Mouse (Mus musculus) adipocyte (in vitro differentiated cells): ENCODE results near the gene Podxl2.
A peak's percentile ranks its signal among the peaks of the same experiment; 100 is the strongest.

Source experiments
- DNase-seq: peaks from one replicate; pipeline ENCODE4 v3.0.0-alpha.2; 2016; ENCODE audit warnings: low spot score

The Podxl2 gene

DNA sequence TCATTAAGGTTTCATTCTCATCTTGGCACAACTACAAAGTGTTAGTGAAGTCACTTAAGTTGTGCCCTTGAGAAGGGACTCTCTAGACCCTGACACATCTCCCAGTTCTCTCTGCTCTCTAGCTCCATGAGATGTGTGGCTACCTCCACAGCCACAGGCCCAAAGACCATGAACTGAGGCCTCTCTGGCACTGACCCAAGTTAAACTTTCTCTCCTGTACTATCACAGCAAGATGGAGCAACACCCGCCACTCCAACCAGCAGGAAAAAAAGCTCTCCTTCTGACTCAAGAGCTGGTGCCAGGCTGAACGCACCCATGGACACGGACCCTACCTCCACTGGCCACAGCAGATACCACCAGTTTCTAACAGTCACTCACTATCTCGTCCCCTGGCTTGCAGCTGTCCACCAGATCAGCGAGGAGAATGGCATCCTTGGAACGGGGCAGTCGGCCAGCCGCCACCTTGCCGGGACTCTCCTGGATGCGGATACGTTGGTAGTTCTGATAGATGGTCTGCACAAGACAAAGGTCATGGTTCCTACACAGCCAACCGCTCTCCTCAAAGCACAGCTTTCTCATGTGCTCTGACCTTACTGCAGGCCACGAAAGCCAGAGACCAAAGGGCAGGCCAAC, 14.7 kb upstream of the Podxl2 start:
- DNase-seq, result peak; percentile 72

DNA sequence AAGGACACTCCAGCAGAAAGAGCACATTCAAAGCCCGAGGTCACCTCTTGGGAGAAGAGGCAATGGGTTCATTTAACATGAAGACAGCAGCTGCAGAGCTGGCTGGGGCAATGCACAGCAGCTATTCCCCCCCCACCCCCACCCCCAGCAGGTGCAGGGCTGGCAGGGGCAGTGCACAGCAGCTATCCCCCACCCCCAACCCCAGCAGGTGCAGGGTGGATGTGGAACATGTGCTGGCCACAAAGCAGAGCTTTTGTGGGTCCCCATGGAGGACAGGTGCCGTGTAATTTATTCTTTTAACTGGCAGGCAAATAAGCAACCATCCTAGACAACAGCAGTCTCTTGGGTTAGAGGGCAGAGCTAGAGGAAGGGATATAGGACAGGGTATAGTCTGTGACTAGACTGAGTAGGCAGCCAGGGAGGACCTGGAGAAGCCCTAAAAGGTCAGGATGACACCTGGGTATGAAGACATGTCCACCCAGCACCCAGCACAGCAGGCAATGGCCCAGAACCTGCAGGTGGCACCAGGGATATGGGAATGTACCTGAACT, 11.6 kb upstream of the Podxl2 start:
- no peak for DNase-seq

DNA sequence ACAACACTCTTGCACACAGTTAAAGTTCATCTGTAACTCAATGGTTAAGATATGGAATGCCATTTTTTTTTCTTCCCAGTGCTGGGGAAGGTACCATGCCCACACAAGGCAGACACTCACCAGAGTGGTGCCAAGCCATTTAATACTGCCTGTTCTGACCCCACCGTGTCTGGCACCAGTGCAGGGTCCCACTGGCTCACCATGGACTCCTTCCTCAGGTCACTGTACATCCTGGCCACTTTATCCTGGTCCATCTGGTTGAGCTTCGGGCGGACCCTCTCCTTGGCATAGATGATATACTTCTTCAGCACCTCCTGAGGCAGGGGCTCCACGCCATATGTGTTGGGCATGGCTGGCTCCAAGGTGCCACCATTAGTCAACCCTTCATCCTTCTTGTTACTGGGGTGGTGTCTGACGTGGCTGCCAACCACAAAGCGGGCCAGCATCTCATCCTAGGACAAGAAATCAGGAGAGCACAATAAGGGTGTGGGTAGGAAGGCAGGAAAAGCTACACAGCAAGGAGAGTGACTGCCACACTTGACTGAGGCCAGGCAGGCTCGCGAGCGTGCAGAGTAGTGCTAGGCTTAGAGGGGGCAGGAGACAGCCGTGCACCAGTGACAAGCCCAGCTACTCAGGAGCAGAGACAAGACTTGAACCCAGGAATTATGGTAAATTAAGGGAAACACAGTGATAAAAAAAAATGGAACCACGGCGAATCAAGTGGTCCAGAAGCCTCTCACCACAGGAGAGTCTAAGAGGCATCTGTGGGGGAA, 11.0 kb upstream of the Podxl2 start:
- DNase-seq, result no peak

DNA sequence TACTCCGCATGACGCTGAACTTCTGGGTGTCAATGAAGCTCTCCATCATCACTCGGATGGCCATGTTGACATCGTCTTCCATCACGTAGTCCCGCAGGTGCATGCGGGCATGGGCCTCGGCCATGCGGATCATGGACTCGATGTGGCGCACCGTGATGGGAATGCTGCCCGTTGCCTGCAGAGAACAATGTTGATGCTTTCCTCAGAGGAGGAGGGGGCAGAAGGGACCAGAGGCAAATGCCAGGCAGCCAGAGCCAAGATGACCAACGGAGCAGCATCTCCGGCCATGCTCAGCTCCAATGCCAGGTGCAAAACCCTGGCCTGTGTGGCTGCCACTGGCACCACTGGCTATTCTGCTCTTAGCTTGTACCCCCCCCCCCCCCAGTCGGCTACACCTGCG, 9.8 kb upstream of the Podxl2 start:
- DNase-seq, result no peak

DNA sequence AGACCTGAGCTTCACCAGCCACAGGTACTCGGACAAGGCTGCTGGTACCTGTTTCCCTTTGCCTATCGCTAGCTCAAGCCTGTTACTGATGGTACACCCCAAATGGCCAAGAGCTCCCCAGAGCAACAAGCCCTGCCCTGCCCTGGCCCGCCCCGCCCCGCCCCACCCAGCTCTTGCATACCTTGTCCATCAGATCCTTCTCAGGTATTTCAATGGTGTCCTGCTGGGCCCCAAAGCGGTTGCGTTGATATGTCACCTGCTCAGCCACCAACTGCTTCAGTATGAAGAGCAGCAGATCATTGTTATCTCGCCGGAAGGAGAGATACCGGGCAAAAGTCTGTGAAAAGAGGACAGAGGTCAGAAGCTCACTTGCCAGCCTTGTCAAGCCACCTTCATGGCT, 9.4 kb upstream of the Podxl2 start:
- no peak for DNase-seq

DNA sequence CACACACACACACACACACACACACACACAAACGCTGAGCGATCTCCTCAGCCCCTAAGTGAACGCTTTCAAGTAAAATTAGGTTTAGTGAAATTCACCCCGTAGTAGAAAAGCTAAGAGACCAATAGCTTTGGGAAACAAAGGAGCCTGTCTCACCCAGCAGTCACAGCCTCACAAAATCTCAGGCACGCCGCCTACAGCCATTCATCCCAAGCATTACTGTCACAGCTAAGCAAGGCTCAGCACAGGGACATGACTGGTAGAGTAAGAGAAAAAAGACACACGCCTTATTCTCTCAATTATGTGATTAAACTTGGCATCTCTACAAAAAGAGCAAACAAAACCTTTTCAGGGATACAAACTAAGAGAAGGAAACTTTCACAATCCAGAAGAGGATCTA, 6.5 kb upstream of the Podxl2 start:
- DNase-seq, result no peak

DNA sequence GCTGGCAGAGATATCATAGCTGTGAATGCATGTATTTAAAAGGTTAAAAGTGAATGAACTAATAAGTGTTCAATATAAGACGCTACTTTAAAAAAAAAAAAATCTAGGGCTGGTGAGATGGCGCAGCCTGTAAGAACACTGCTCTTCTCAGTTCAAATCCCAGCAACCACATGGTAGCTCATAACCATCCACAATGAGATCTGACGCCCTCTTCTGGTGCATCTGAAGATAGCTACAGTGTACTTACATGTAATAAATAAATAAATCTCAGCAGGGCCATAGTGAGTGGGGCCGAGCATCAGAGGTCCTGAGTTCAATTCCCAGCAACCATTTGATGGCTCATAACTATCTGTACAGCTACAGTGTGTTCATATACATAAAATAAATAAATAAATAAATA, 4.6 kb upstream of the Podxl2 start:
- DNase-seq, result no peak

DNA sequence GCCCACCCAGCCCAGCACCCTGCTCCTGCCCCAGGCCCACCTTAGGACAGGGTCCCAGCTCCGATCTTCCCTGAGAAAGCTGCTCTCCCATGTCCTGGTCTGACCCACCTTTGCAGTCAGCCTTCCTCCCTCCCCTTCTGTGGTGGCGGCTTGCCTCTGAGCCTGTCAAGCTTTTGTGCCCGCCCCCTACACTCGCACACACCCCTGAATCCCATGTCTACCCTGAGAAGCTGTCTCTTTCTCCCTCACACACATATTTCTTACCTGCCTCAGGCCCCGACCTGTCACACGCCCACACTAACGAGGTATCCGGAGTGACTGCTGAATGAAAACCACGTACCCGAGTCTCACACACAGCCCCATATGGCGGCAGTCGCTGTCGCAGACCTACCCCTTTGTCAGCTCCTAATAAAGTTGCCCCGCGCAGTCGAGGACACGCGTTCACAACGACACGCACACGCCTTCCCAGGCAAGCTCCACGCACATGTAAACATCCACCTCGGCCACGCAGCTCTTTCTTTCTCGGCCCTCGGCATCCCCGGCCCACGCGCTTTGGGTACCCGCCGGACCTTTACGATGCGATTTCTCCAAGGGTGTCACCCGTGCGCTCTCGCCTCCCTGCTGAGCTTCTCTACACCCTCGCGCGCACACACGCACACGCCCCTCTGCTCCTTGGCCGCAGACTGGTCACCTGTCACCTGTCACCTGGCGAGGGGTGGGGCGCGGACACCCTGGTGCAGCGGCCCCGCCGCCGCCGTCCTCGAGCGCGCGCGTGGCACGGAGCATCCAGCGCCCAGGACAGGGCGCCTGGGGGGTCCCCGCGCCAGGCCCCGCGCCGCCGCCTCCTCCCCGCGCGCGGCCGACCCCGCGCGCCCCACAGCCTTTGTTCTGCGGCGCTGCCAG, 628 bp downstream of the Podxl2 start:
- no peak for DNase-seq

DNA sequence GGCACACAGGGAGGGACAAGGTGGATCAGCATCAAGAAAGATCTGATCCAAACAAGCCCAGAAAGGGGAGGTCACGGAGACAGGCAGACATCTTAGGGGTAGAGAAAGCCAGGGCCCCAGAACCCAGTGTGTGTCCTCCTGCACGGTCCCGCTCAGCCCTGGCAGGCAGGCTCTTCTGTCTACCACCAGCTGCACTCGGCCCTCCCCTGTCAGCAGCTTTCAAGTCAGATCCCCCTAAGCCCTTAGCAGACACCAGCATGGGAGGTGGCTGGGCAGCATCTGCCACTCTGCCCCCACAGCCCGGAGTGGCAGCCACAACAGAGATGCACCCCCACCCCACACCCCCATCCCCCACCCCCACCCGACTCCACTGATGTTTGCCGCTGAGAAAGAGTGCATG, 2.0 kb downstream of the Podxl2 start:
- no peak for DNase-seq

DNA sequence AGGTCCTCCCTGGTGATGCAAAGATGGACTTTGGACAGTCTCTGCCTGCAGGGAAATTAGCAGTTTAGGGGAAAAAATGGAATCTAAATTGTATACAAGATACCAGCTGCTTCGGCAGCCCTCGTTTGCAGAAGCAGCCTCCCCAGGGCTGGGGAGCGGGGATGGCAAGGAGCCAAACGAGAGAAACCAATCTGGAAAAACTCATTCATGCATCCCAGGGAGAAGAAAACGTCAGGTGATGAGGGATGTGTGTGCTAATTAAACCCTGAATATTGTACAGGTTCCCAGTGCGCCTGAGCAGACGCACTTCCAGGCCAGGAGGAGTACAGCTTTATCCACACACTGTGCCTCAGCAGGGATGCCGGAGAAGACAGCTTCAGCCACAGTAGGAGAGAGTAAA, 3.3 kb downstream of the Podxl2 start:
- DNase-seq, result no peak

DNA sequence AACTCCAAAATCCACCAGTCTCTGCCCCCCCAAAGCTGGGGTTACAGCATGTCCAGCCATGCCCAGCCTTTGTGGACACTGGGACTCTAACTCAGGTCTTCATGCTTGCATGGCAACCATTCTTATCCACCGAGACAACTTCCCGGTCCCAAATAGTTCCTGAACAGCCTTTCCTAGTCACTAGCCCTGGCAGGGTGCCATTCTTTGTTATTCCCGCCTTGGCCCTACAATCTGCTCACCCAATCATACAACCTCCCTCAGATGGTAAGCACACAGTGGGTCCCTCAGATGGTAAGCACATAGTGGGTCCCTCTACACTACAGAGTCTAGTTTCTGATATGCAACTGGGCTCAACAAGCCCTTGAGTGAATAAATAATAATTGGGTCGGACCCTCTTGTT, 4.2 kb downstream of the Podxl2 start:
- no peak for DNase-seq

DNA sequence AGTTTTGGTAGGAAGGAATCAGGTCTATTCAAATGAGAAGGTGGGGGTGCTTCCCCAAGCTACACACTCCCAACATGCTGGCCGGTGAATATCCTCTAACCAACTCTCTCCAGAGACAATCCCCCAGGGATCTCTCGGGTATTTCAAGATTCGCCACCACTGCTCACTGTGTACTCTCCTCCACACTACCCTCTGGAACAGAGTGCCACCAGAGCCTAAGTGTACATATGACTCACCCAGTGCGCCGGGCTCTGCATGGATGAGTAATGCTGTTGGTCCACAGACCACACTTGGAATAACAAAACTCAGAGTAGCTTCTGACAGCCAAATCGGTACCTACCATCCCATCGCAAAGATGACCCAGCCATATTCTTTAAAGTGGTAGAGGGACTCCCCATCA, 5.4 kb downstream of the Podxl2 start:
- DNase-seq, result peak; percentile 76

DNA sequence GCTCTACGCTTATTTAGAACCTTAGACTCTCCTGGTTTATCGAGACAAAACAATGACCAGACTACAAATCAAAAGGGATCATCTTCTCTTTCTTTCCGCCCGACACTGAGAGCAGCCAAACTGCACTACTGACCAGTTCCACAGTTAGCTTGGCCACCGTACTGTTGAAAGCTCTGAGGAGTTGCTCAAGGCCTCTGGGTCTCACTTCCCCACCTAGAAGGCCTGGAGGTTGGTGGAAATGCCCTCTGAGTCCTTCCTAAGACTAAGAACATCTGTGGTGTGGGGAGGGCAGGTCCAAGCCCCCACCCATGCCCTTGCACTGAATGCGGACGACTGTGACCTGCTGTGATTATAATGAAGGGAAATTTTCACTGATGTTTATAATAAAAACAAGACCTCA, 9.1 kb downstream of the Podxl2 start:
- no peak for DNase-seq

DNA sequence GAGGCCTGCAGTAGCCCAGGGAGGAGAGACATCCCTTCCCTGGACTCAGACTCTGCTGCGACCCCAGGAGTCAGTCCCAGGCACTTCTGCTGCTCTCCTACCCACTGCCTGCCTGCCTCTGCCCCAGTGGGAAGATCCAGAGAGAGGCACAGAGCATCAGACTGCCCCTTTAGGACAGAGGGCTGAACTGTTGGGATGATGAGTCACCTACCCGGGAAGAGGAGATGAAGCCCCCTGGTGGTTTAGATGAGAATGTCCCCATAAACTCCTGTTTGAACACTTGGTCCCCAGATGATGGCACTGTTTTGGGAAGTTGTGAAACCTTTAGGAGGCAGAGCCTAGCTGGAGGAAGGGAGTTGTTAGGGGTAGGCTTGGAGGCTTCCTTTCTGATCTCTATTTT, 13.9 kb downstream of the Podxl2 start:
- DNase-seq, result peak; percentile 88

DNA sequence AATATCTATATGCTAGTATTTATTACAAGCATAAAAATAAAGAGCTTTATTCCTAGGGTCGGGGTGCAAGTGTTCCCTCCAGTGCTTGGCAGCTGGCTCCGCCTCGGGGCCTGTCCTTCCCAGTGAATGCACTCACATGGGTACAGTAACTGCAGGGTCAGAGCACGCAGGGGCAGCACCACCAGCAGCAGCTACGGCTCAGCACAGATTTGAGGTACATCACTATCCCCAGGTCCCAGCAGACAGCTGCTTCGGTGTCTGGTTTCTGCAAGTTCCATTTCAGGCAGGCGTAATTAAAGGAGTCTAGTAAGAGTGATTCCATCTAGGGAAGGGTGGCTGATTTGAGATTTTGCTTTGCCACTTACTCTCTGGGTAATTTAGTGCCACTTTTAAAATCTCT, 16.5 kb downstream of the Podxl2 start:
- DNase-seq, result no peak

DNA sequence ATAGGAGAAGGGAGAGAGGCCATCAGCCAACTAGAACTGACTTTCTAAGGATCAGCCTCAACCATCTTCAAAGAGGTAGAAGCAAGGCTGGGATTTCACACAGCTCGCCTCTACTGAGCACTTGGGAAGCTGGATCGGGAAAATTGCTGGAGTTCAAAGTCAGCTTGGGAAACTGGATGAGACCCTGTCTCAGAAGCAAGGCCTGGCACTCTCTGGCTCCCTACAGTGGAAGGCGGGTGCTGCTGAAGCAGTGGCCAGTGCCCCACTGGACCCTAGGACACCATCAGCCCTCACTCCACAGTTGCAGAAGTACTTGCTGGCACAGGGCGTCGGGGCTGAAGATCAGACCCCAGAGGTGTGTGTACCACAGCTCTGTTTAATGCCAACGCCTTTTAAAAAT, 17.0 kb downstream of the Podxl2 start:
- DNase-seq, result no peak

DNA sequence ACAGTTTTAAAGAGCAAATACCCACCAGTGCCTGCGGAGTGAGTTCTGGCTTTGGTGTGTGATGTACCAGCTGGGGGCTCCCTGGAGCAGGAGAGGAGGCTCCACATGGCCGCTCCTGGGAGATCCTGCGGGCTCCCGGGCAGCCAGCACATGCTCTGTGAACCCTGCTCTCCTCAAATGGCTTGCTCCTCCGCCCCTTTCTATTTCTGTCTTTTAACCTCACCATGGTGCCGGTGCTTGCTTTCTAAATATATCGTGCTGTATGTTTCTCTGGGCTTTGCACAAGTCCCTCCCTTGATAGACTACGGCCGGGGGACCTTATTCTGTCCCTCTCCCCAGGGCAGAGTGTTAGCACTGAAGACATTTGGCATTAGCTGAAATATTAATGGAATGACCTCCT, 17.6 kb downstream of the Podxl2 start:
- peak; percentile 50 for DNase-seq

DNA sequence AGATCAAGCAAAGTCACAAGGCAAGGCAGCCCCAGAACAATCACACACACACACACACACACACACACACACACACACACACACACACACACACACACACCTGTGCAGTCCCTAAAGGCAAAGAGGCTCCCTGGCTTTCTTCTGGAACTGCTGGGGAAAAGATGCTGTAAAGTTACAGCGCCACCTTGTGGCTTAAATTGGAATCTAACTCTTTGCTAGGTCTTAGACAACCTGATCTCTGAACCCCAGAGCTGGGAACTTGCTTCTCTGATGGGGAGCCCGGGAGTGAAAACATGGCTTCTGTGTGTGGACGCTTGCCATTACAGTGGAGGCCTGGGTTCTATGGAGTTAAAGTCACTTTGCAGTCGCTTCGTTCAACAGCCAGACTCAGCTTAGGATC, 19.2 kb downstream of the Podxl2 start:
- peak; percentile 86 for DNase-seq

DNA sequence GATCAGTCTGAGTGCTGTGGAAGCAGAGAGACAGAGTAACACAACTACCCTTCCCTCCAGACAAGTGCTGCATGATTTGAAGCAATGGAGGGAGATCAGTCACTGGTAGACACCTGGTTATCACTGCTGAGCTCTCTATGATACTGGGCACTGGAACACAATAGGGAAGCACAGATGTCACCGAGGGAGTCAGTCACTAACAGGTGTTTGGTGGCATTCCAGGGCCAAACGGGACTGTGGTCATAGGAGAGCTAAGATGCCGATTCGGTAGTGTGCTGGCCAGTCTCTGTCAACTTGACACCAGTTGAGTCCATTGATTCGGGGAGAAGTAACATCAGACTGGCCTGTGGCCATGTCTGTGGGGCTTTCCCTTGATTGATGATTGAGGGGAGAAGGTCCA, 20.3 kb downstream of the Podxl2 start:
- DNase-seq, result no peak

DNA sequence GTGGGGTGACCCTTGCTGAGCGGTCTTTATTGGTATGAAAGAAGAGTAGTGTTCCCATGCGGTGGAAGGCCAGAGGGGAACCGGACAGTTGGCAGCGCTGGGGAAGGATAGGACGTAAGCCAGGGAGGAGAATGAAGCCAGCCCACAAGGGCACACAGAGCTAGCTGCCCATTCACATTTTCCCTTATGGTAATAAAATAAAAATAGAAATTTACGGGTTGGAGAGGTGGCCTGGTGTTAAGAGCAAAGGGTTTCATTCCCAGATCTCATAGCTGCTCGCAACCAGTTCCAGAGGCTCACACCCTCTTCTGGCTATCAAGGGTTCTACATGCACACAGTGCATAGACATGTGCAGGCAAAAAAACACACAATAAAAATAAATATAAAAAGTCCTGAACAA, 24.8 kb downstream of the Podxl2 start:
- no peak for DNase-seq

DNA sequence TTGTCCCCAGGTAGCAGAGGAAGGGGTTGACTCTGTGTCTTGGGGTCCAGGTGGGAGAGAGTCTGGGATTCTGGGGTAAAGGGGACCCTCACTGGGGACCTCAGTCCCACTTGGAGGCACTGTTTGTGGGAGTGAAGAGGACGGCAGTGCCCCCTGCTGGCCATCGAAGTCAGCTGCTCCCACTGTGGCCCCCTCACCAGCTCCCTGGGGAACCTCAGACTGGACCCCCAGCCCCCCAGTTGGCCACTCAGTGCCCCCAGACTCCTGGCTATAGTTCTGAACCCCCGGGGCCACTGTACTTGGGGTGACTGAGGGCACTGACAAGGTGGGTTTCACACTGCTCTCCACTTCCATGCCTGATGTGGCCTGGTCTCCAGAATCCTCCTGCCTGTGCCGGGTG, 25.6 kb downstream of the Podxl2 start:
- DNase-seq, result no peak

DNA sequence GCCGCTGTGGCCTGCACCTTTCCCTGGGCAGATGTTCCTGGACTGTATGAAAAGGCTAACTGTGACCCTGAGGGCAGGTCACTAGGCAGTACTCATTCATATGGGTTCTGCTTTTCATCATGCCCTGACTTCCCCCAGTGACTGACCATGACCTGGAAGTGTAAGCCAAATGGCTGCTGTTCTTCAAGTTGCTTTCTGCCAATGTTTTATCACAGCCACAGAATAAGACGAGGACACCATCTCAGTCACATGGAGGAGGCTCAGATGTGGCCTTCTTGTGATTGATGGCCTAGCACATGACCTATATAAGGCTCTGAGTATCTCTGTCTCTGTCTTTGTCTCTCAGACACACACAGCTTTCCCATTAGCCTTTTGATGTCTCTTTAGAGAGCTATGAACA, 27.3 kb downstream of the Podxl2 start:
- DNase-seq, result no peak
